Mouse (Mus musculus): ENCODE results near the gene Gm21488.
"Not testable (repeated sequence)": the region's sequence is repeated elsewhere in the genome, so short reads cannot be mapped to it uniquely, and the experiment has no call there.

Gm21488 gene

GRCm38 (mm10) chrY:27521820-27522219, at the start of gene Gm21488:
TSS of gene Gm21488 (minus strand) at chrY:27521920.
- DNase-seq (ENCODE audit: low spot score): not testable (repeated sequence)
